Mouse (Mus musculus) intestine, postnatal 0 days (tissue): Measurements from ENCODE around the gene Scgb2b2. TPM values are rescaled to one million over a fixed set of nuclear protein-coding genes. Genes with fewer than 3 reads are reported as not detected.

ENCODE experiments used
- ATAC-seq: fragments of 200-750 bp; cut with Nextera tagmentation; 2 replicates; pipeline ENCODE4 v1.8.0; 2017; ENCODE audit warnings: mild to moderate bottlenecking, moderate TSS enrichment, moderate library complexity
- H3K27ac ChIP-seq: fragments of 300-500 bp; sonication (generic); 2 replicates; pipeline ENCODE4 v1.5.1; 2014; ENCODE audit warnings: mild to moderate bottlenecking, low read depth, low read length, moderate library complexity
- H3K27me3 ChIP-seq: fragments of 300-500 bp; sonication (generic); replicated peaks from 2 replicates; pipeline ENCODE4 v1.6.1; 2014; ENCODE audit warnings: low read length, mixed read lengths; ENCODE audit not compliant: control insufficient read depth, insufficient read depth
- H3K36me3 ChIP-seq: fragments of 300-500 bp; sonication (generic); 2 replicates; pipeline ENCODE4 v1.6.1; 2014; ENCODE audit warnings: mild to moderate bottlenecking, moderate library complexity; ENCODE audit not compliant: control insufficient read depth, insufficient read depth
- H3K4me1 ChIP-seq: fragments of 300-500 bp; sonication (generic); replicated peaks from 2 replicates; pipeline ENCODE4 v1.6.1; 2014; ENCODE audit warnings: antibody characterized with exemption, low read length, mixed read lengths; ENCODE audit not compliant: control insufficient read depth, insufficient read depth
- H3K4me2 ChIP-seq: fragments of 300-500 bp; sonication (generic); replicated peaks from 2 replicates; pipeline ENCODE4 v1.6.1; 2014; ENCODE audit warnings: low read depth, mild to moderate bottlenecking, moderate library complexity
- H3K4me3 ChIP-seq: fragments of 300-500 bp; sonication (generic); 2 replicates; pipeline ENCODE4 v1.5.1; 2014; ENCODE audit warnings: low read depth, low read length
- H3K9ac ChIP-seq: fragments of 300-500 bp; sonication (generic); 2 replicates; pipeline ENCODE4 v1.6.1; 2014; ENCODE audit warnings: mild to moderate bottlenecking, low read depth, low read length
- H3K9me3 ChIP-seq: fragments of 300-500 bp; sonication (generic); 2 replicates; pipeline ENCODE4 v1.6.1; 2016; ENCODE audit warnings: mixed run types; ENCODE audit not compliant: control insufficient read depth
- CTCF ChIP-seq: sonication (generic); IDR thresholded peaks from 2 replicates; pipeline ENCODE4 v1.5.1; 2016; ENCODE audit warnings: low read depth, mild to moderate bottlenecking, control low read depth, antibody characterized with exemption, moderate library complexity
- WGBS: fragments of 180-500 bp; shearing (Covaris S2); extraction: QIAGEN DNeasy Blood & Tissue Kit; methylation state at CpG from one replicate; pipeline ENCODE4 v1.1.7; 2014; 5-methylcytosine and 5-hydroxymethylcytosine counted together
- polyA plus RNA-seq: library from polyadenylated mRNA; unstranded; fragments of >200 nt; fragmentation: Nextera tagmentation; extraction: Ambion mirVana; gene quantifications from 2 replicates; pipeline ENCODE4 v1.2.1, GENCODE M21; 2015

The Scgb2b2 gene
- polyA plus RNA-seq = not detected in 2 replicates

DNA sequence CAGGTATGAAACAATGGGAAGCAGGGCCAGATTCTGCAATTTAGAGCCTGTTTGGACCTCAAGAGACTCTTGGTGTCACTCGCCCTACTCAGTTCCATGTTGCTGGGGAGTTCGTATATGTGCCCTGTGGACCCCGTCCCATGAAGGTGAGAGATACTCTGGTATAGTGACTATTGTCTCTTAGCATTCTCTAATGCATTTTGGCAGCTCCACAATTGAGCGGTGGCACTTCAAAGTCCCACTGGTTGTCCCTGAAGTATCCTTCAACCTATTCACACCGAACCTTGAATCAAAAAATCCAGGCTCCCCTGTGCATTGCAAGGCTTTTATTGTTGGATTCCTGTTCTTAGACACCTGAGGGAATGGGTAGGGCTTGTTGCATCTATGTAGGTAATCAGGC, at the start of gene Scgb2b2:
TSS of gene Scgb2b2 (plus strand) at position 301 of the 400 bp plus-strand sequence.
- Histone ChIP-seq H3K9me3 (no peaks in the 10 kb centered on the region), H3K4me2 (no peak within 1 kb of the TSS), H3K4me1 (no peaks in the 10 kb centered on the region), H3K4me3 (no peak within 1 kb of the TSS), H3K27ac (no peak within 1 kb of the TSS), H3K27me3 (no peaks in the 10 kb centered on the region), H3K9ac (no peak within 1 kb of the TSS), H3K36me3 (no peaks in the 10 kb centered on the region)
- no peak for TF ChIP-seq CTCF
- no peak for ATAC-seq
- 83% methylated on average over 5 of the region's 5 CpGs for WGBS

DNA sequence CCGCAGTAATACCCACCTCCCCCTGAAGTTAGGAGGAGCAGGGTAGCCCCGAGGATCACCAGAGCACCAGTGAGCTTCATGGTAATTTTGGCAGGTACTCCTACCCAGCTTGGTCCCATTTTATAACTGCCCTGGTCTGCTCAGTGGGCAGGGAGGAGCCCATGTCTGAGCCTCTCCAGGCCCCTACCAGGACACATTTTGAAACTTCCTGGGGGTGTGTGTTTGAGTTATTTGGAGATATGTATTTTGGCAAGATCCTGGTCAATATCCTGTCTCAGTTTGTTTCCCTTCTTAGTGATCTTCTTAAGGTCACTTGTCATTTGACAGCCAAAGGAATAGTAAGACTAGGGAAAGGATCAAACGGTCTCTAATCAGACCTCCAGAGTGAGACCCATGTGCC, 1.4 kb downstream of the Scgb2b2 start, which contains the start of gene Scgb1b2:
TSS of gene Scgb1b2 (minus strand) at position 101 of the 400 bp plus-strand sequence.
- Histone ChIP-seq H3K9ac (no peak within 1 kb of the TSS), H3K36me3 (no peaks in the 10 kb centered on the region), H3K4me1 (no peaks in the 10 kb centered on the region), H3K27ac (no peak within 1 kb of the TSS), H3K27me3 (no peaks in the 10 kb centered on the region), H3K4me2 (no peak within 1 kb of the TSS), H3K9me3 (no peaks in the 10 kb centered on the region), H3K4me3 (no peak within 1 kb of the TSS)
- 78% methylated on average over 3 of the region's 3 CpGs for WGBS
- ATAC-seq = no peak
- no peak for TF ChIP-seq CTCF

Other genes with a start within 250 kb of the Scgb2b2 start
- 18.2 and 19.3 TPM in 2 replicates for gene Fxyd5, start 248.0 kb upstream of the Scgb2b2 start, polyA plus RNA-seq
- 15.2 and 16.2 TPM in 2 replicates for gene Fxyd7, start 239.0 kb upstream of the Scgb2b2 start, polyA plus RNA-seq
- 78.9 and 83.1 TPM in 2 replicates for gene Fxyd1, start 233.3 kb upstream of the Scgb2b2 start, polyA plus RNA-seq
- gene Lgi4, start 231.2 kb upstream of the Scgb2b2 start, polyA plus RNA-seq = 0.70 and 0.78 TPM in 2 replicates
- gene Fxyd3, start 213.8 kb upstream of the Scgb2b2 start, polyA plus RNA-seq = 40.4 and 48.0 TPM in 2 replicates
- gene Hpn, start 175.2 kb upstream of the Scgb2b2 start, polyA plus RNA-seq = 21.2 and 28.3 TPM in 2 replicates
- 2.7 and 3.3 TPM in 2 replicates for gene Scn1b, start 163.5 kb upstream of the Scgb2b2 start, polyA plus RNA-seq
- 10.3 and 12.4 TPM in 2 replicates for gene Gramd1a, start 134.6 kb upstream of the Scgb2b2 start, polyA plus RNA-seq
- gene Scgb1b2, start 1.3 kb downstream of the Scgb2b2 start, polyA plus RNA-seq = not detected in 2 replicates
- gene Scgb2b3, start 71.6 kb downstream of the Scgb2b2 start, polyA plus RNA-seq = not detected in 2 replicates
- gene Scgb1b3, start 85.1 kb downstream of the Scgb2b2 start, polyA plus RNA-seq = not detected in 2 replicates